Mouse (Mus musculus) neutrophil, adult 83 days (primary cell): ENCODE data around the gene Rpp25l. TPM values are rescaled to one million over a fixed set of nuclear protein-coding genes. Genes with fewer than 3 reads are reported as not detected.

Source experiments
- total RNA-seq, 2 experiments: library from RNA; stranded (reverse); gene quantifications; one replicate each; pipeline ENCODE4 v1.2.4; 2023

The Rpp25l gene
- total RNA-seq: 10 to 100 TPM; 16.5 to 18.3 TPM

DNA sequence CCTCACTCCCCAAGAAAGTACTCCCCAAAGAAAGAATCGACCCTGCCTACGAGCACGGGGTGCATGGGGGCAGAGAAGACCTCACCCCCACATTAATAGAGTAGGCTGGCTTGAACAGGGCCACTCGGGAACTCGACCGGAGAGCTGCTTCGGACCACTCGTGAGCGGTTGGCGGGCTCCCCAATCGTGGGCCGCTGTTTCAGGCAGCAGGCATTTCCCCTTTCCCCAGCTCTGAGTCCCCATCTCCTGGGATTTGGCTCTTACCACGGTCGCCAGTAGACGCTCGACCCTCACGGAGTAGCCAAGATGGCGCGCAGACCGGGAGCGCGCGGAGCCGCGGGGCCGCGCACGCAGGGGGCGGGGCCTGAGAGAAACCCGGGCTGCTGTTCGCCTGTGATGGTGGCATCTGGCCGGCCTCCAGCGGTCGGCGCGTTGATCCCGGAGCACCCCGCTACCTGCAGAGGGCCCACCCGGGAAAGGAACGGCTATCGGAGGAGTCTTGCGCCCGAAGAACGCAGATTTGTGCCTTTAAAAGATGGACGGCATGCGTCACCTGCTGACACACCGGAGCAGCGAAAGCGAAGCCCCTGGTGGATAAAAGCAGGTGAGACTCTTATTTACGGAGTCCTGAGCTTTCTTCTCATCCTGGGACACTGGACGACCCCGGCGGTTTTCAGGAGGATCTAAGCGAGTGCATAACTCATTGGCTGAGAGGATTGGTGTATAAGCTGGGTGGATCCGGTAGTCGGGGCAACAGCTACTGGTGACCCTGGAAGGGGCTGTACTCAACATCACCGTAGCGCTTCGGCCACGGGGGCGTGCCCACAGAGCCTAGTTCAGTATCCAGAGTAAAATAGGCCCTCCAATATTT lies at the start of gene Rpp25l:
Gene Rpp25l, minus strand, starts transcription at position 338 of the 871 bp plus-strand sequence.

DNA sequence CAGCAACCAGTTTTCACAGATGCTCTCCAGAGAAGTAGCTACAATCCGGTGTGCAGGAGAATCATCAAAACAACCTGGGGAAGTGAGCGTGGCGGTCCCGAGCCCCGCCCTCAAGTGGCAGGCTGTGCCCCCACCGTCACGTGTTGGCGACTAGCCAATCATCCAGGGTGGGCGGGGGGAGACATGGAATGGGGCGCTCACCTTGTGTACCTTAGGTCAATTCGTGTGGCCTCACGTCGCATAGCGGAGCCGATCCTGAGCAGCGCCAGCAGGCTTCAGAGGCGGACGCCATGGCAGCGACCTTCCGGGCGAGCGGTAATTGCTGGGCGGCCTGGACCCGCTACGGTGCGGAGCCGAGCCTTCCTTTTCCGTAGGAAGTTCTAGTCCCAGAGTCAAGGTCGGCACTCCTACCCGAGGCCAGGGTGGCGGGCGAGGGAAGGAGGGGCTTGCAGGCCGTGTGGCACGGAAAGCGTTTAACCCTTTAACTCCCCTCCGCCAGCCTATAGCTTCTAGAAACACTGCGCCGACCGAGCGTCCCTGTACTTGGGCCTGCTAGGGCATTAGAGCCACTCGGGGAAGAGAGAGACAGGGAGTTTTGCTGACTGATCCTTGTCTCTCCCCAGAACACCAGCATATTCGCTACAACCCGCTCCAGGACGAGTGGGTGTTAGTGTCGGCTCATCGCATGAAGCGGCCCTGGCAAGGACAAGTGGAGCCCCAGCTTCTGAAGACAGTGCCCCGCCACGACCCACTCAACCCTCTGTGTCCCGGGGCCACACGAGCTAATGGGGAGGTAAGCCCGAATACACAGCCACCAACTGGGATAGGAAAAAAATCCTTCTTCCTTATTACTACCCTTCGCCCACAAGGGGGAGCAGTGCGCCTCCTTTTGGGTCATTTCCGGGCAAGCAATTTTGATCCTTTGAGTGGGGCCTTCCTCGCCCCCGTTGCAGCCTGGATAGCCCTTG lies 42.3 kb upstream of the Rpp25l start, which contains the start of gene Sigmar1:
Gene Sigmar1, minus strand, starts transcription at position 820 of the 968 bp plus-strand sequence.

DNA sequence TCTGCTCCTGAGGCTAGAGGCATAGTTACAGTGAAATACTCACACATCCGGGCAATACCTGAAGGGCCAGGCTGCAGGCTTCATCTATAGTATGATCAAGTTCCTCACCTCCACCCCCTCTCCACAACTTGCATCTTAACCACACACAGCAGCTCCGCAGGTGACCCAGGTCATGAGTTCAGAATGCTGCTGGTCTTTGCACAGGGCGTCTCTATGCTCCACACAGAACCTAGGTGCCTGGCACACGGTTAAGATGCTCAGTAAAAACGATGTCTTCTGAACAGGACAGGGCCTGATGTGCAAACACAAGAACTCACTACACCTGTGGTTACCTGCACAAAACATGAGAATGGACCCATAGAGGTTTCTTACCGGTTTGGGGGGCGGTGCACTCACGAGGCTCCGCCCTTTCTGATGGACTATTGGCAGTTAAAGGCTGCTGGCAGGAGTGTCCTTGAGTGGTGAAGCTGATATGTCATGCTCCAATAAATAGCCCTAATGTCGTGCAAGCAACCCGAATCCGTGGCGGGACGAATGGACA lies 41.5 kb upstream of the Rpp25l start, which contains the start of gene Galt:
Gene Galt, plus strand, starts transcription at position 432 of the 541 bp plus-strand sequence.

DNA sequence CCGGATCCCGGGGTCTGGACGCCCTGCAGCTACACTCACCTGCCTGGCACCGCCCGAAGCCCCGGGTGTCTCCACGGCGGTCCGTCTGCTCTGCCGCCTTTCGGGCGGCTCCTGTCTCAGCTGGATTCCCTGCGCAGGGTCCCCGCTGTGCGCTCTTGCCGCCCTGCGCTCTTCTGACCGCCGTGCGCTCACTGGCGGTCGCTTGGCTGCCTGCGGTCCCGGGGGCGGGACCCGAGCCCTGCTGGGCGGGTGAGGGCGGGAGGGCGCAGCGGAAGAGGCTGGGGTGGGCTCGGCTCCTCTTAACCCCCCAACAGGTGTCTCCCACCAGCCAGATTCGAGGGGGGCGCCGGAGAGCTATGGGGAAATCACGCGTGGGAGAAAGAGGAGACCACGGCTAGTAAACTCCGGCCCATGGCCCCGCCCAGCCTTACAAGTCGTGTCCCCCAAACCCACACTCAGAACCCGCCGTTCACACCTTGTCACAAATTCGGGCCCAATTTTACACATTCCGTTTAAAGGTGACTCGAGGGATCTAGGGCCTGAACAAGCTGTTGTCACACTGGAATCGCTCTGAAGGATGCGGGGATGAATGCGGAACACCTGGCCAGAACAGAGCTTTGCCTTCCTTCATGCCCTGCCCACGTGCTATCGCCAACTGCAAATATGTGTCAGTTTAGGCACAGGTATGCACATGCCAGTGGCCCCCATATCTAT lies 17.9 kb upstream of the Rpp25l start, which contains the start of gene Arid3c:
Gene Arid3c, minus strand, starts transcription at position 91 of the 714 bp plus-strand sequence.

DNA sequence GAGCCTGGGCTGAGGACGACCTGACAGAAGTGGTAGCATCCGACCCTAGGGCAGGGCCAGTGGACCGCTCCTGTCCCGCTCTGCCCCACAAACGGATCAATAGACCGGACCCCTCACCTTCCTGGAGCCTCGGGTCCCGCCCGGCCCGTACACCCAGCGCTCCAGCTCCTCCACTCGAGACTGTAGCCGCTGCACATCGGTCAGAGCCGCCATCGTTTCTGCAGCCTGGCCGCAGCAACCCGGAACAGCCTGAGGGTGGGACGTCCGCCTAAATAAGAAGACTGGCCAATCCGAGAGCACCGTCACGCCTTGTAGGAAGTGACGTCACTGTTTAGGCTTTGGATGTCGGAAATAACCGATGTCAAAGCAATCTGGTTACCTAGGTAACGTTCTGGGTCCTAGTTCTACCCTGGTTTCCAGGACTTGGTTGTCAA lies 9.6 kb upstream of the Rpp25l start, which contains the start of gene Dctn3:
Gene Dctn3, minus strand, starts transcription at position 253 of the 434 bp plus-strand sequence.

DNA sequence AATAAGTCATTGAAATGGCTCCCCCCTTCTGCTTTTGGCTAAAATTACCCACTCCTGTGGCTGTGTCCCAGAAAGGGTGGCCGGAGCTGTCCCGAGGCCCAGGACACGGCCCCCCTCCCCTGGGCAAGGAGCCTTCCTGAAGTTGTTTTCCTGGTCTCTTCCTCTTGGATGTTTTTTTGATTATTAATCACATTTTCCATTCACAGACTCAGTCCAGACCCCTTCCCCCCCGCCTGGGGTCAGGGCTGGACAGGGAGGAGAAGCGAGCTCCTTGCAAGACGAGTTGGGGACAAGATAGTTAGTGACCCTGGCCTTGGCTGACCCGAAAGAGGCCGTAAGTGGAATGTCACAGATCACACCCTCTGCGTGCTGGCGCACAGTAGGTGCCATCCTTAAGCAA lies 13.6 kb downstream of the Rpp25l start, which contains the start of gene Il11ra1:
Gene Il11ra1, plus strand, starts transcription at position 207 of the 400 bp plus-strand sequence.

DNA sequence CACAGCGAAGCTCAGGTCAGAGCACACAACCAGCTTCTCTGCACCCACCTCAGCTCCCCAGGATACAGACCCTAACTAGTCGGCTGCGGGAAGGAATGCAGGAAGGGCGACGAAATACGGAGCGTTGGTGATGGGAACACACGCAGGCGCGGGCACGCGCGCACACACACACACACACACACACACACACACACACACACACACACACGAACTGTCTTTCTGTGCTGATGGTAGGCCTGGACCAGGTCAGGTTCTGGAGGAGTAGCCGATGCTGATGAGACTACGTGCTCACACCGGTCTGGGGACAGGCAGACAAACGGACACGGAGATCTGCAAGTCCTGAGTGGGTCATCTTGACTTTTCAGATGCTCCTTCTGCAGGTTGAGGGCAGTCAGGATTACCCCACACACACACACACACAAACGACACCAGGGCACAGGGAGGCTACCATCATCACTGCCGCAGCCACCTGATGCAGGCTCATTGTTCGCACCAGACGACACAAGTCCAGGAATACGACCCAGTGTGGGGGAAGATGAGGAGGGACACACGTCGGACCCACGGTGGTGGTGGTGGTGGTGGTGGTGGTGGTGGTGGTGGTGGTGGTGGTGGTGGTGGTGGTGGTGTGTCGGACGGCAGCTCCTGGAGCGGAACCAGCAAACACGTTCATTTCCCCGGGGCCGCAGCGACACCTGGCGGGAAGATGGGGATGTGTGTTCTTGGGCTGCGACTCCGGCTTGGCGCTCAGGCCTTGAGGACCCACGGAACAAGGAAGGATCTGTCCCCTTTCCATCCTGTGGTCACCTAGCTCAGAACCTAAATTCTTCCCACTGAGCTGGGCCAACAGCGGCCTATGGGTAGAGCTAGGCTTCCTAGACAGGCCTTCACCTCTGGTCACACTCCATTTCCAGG lies 16.1 kb downstream of the Rpp25l start, which contains the start of gene Cntfr:
Gene Cntfr, minus strand, starts transcription at position 160 of the 912 bp plus-strand sequence.

Other genes starting within 250 kb of the Rpp25l start
- 10 to 100 TPM in 1 of 2 experiments, 1 to 10 TPM in 1; 9.7 to 11.7 TPM for gene Kif24, start 248.6 kb downstream of the Rpp25l start, total RNA-seq
- gene Nudt2, start 248.4 kb downstream of the Rpp25l start, total RNA-seq: 1 to 10 TPM; 4.0 to 4.9 TPM
- under 1 TPM in 1 of 2 experiments, not detected in 1; 0.13 TPM for gene AI464131, start 210.5 kb downstream of the Rpp25l start, total RNA-seq
- not detected for gene 1110017D15Rik, start 196.2 kb downstream of the Rpp25l start, total RNA-seq
- 10 to 100 TPM; 17.3 to 21.2 TPM for gene Fam219a, start 144.0 kb downstream of the Rpp25l start, total RNA-seq
- not detected for gene Dnaic1, start 143.8 kb downstream of the Rpp25l start, total RNA-seq
- gene Enho, start 73.2 kb downstream of the Rpp25l start, total RNA-seq: not detected
- not detected for gene Cntfr, start 16.4 kb downstream of the Rpp25l start, total RNA-seq
- 10 to 100 TPM in 1 of 2 experiments, 1 to 10 TPM in 1; 5.9 to 10.2 TPM for gene Il11ra1, start 13.5 kb downstream of the Rpp25l start, total RNA-seq
- gene Dctn3, start 9.6 kb upstream of the Rpp25l start, total RNA-seq: 10 to 100 TPM; 63.4 to 85.0 TPM
- gene Arid3c, start 17.6 kb upstream of the Rpp25l start, total RNA-seq: under 1 TPM in 1 of 2 experiments, not detected in 1; 0.31 TPM
- gene Galt, start 41.7 kb upstream of the Rpp25l start, total RNA-seq: 10 to 100 TPM; 22.7 to 27.3 TPM
- gene Sigmar1, start 42.6 kb upstream of the Rpp25l start, total RNA-seq: 10 to 100 TPM; 17.9 to 18.5 TPM
- gene Ccl27a, start 60.7 kb upstream of the Rpp25l start, total RNA-seq: 1 to 10 TPM; 3.2 to 5.2 TPM
- gene Gm21541, start 190.1 kb upstream of the Rpp25l start, total RNA-seq: not detected
- gene Gm20878, start 228.0 kb upstream of the Rpp25l start, total RNA-seq: 1 to 10 TPM; 1.8 to 3.3 TPM